Mouse (Mus musculus) midbrain, embryonic 14.5 days (tissue): ENCODE results near the gene Spata33. TPM values are rescaled to one million over a fixed set of nuclear protein-coding genes. Genes with fewer than 3 reads are reported as not detected.
"Not testable (repeated sequence)": the region's sequence is repeated elsewhere in the genome, so short reads cannot be mapped to it uniquely, and the experiment has no call there.

ENCODE experiments used
- ATAC-seq: fragments of 200-750 bp; cut with Nextera tagmentation; 2 replicates; pipeline ENCODE4 v1.8.0; 2017; ENCODE audit warnings: moderate number of reproducible peaks, moderate library complexity; ENCODE audit not compliant: low FRiP score, low TSS enrichment
- DNase-seq: peaks from one replicate; pipeline ENCODE4 v3.0.0-alpha.2; 2015
- H3K27ac ChIP-seq: fragments of 300-500 bp; sonication (generic); replicated peaks from 2 replicates; pipeline ENCODE4 v1.5.1; 2014; ENCODE audit warnings: mild to moderate bottlenecking, low read depth, low read length, moderate library complexity
- H3K27me3 ChIP-seq: fragments of 300-500 bp; sonication (generic); 2 replicates; pipeline ENCODE4 v1.6.1; 2014; ENCODE audit warnings: low read length, control low read depth, mixed read lengths; ENCODE audit not compliant: control insufficient read depth, insufficient read depth
- H3K36me3 ChIP-seq: fragments of 300-500 bp; sonication (generic); 2 replicates; pipeline ENCODE4 v1.6.1; 2014; ENCODE audit warnings: low read length, control low read depth; ENCODE audit not compliant: control insufficient read depth, insufficient read depth
- H3K4me1 ChIP-seq: fragments of 300-500 bp; sonication (generic); 2 replicates; pipeline ENCODE4 v1.6.1; 2014; ENCODE audit warnings: mild to moderate bottlenecking, antibody characterized with exemption, low read length, control low read depth; ENCODE audit not compliant: control insufficient read depth, insufficient read depth
- H3K4me2 ChIP-seq: fragments of 300-500 bp; sonication (generic); 2 replicates; pipeline ENCODE4 v1.6.1; 2014; ENCODE audit warnings: mild to moderate bottlenecking, low read length, moderate library complexity
- H3K4me3 ChIP-seq: fragments of 300-500 bp; sonication (generic); replicated peaks from 2 replicates; pipeline ENCODE4 v1.5.1; 2014; ENCODE audit warnings: low read depth, low read length
- H3K9ac ChIP-seq: fragments of 300-500 bp; sonication (generic); replicated peaks from 2 replicates; pipeline ENCODE4 v1.6.1; 2014; ENCODE audit warnings: mild to moderate bottlenecking, low read length, moderate library complexity
- H3K9me3 ChIP-seq: fragments of 300-500 bp; sonication (generic); 2 replicates; pipeline ENCODE4 v1.6.1; 2016; ENCODE audit warnings: low read length, control low read depth, mixed read lengths; ENCODE audit not compliant: control insufficient read depth
- WGBS: fragments of 180-500 bp; shearing (Covaris S2); extraction: QIAGEN DNeasy Blood & Tissue Kit; methylation state at CpG from one replicate; pipeline ENCODE4 v1.1.7; 2014; 5-methylcytosine and 5-hydroxymethylcytosine counted together
- polyA plus RNA-seq: library from polyadenylated mRNA; unstranded; fragments of >200 nt; fragmentation: Nextera tagmentation; extraction: Ambion mirVana; gene quantifications from 2 replicates; pipeline ENCODE4 v1.2.1, GENCODE M21; 2014

The Spata33 gene
- polyA plus RNA-seq, 1 experiment from 2014 or later: 6.9 TPM

GRCm38 (mm10) chr8:123250940-123251339 is 38.3 kb downstream of the Spata33 start:
- H3K36me3 ChIP-seq: peaks cover 56% of the 10 kb centered on the region
- 96% methylated on average over 5 of the region's 5 CpGs for WGBS
- no peak for DNase-seq

DNA sequence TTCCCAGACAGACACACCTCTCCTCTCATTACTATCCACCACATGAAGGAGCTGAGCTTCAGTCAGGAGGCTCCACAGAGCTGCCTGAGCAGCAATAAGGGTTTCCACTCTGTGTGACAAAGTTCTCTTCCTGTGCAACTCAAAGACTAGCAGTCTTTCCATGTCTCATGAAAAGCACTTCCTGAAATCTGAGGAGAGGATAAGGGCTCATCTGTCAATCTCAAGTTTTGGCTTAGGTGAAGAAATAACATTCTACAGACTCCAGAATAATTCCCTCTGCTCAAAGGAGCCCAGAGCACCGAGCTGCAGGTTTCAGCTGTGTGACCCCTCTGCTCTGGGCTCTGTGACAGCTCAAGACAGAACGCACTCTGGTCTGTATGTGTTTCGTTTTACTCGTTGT is 40.3 kb downstream of the Spata33 start:
- H3K27ac ChIP-seq: no peak overlapping the region
- H3K9ac ChIP-seq: peak overlapping the region; percentile 99
- no peak for DNase-seq
- H3K27me3 ChIP-seq: no peaks in the 10 kb centered on the region
- H3K9me3 ChIP-seq: no peaks in the 10 kb centered on the region
- peaks cover 54% of the 10 kb centered on the region for H3K36me3 ChIP-seq
- WGBS: 79% methylated on average over 4 of the region's 4 CpGs
- peak overlapping the region; percentile 85 for H3K4me2 ChIP-seq
- peaks cover 20% of the 10 kb centered on the region for H3K4me1 ChIP-seq
- peak overlapping the region; percentile 94 for H3K4me3 ChIP-seq
- no peak for ATAC-seq

More at GRCm38 (mm10) chr8:123250940-123251339, 38.3 kb downstream of the Spata33 start:
- Histone ChIP-seq H3K9me3 (no peaks in the 10 kb centered on the region), H3K4me2 (no peak overlapping the region), H3K27ac (no peak overlapping the region), H3K4me1 (peaks cover 19% of the 10 kb centered on the region), H3K9ac (no peak overlapping the region), H3K27me3 (no peaks in the 10 kb centered on the region), H3K4me3 (no peak overlapping the region)
- ATAC-seq: no peak

DNA sequence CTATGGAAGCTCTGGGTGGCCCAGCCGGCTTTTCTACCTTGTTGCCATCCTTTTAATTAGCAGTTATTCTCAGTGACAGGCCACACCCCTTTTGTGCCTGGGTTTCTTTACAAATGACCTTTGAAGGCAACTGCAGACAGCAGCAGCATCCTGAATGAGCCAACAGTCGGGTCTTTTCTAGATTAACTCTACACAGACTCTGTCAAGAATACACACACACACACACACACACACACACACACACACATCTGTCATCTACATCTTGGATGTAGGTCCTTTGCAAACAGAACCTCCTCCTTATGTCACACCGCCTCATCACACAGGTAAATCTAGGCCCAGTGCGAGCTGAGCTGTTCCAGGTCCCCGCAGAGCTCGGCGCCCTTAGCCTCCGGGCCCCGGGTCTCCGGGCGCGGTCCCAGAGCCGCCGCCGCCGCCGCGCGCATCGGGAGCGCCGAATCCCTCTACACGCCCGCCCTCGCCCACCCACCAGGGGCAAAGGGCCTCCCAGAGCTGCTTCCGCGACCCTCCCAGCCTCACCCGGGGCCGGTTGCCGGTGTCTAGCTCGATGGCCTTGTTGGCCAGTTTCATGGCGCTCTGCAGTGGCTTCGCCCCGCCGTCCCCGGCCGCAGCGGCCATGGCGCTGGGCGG is 40.9 kb downstream of the Spata33 start:
- ATAC-seq (0 out of 2 replicates have a peak, but pooled peaks have one; percentile 19), DNase-seq (no peak)
- no peaks in the 10 kb centered on the region for H3K27me3 ChIP-seq

DNA sequence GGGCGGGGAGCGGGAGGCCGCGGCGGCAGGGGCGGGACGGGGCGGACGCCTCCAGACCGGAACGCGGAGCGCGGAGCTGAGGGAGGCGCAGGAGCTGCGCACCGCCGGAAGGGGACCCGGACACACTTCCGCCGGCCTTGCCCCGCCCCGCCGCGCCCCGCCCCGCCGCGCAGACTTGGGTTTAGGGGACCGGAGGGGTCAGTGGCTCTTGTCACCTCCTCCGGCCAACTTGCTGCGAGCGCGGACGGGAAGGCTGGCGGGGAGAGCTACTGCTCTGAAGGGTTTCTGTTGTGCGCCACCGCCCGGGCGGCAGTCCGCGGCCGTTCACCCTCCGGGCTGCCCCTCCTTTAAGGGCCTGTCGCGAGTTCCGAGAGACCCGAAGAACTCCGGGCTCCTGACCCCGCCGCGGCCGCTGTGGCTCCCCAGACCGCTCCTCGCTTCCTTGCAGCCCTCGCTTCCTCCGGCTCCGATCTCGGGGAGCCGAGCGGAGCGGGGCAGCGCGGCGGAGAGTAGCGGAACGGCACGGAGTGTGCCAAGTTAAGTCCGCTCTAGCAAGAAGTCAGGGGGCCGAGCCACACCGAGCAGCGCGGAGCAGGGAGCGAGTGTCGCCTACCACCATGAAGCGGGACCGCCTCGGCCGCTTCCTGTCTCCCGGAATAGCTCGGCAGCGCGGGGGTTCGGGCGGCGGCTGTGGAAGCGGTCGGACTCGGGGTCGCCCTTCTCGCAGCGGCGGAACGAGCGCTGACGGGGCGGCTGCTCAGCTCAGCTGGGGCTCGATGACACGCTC is 41.7 kb downstream of the Spata33 start, which contains the start of the genes Zfp276 and Vps9d1:
Zfp276 (plus strand) TSS at position 97 of the 787 bp plus-strand sequence.
Vps9d1 (minus strand) TSS at position 250 of the 787 bp plus-strand sequence.
- Histone ChIP-seq H3K4me3 (peak within 1 kb of the TSS; percentile 94), H3K9ac (peak within 1 kb of the TSS; percentile 99), H3K9me3 (no peaks in the 10 kb centered on the region), H3K36me3 (peaks cover 54% of the 10 kb centered on the region), H3K4me2 (peak within 1 kb of the TSS; percentile 85), H3K4me1 (peaks cover 20% of the 10 kb centered on the region), H3K27me3 (no peaks in the 10 kb centered on the region), H3K27ac (peak within 1 kb of the TSS; percentile 91)
- WGBS: under 1% methylated on average over 99 of the region's 99 CpGs
- DNase-seq (peak; percentile 92), ATAC-seq (peak; percentile 91)

More for the DNA sequence above, 40.9 kb downstream of the Spata33 start:
- Histone ChIP-seq H3K36me3 (peaks cover 54% of the 10 kb centered on the region), H3K27ac (peak overlapping the region; percentile 91), H3K9ac (peak overlapping the region; percentile 99), H3K4me2 (peak overlapping the region; percentile 85), H3K4me1 (peaks cover 20% of the 10 kb centered on the region), H3K4me3 (peak overlapping the region; percentile 94), H3K9me3 (no peaks in the 10 kb centered on the region)
- under 1% methylated on average over 40 of the region's 40 CpGs for WGBS

GRCm38 (mm10) chr8:123255170-123255569 is 42.5 kb downstream of the Spata33 start:
- Histone ChIP-seq H3K27ac (no peak overlapping the region), H3K9ac (peak overlapping the region; percentile 99), H3K36me3 (peaks cover 56% of the 10 kb centered on the region), H3K4me2 (peak overlapping the region; percentile 85), H3K4me3 (peak overlapping the region; percentile 94), H3K27me3 (no peaks in the 10 kb centered on the region), H3K4me1 (peaks cover 20% of the 10 kb centered on the region), H3K9me3 (no peaks in the 10 kb centered on the region)
- 70% methylated on average over 6 of the region's 6 CpGs for WGBS
- DNase-seq (no peak), ATAC-seq (no peak)

DNA sequence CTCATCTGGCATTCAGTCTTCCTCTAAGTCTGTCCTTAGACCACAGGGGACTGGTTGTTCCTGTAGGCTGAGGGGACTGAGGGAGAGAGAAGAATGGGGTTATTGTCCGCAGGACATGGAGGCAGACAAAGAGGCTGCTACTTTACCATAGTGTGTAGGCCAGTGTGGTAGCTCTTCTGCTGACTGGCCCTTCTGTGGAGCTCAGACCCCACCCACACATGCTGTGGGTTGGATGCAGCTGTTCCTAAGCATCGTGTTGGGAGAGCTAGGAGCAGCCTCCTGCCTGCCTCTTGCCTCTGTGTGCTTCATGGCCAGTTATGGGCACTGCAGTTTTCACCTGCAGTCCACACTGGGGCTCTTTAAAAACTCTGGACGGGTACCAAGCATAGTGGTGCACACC is 44.5 kb downstream of the Spata33 start:
- Histone ChIP-seq H3K4me1 (peaks cover 20% of the 10 kb centered on the region), H3K9ac (no peak overlapping the region), H3K9me3 (no peaks in the 10 kb centered on the region), H3K27me3 (no peaks in the 10 kb centered on the region), H3K36me3 (peaks cover 51% of the 10 kb centered on the region), H3K4me3 (no peak overlapping the region), H3K27ac (no peak overlapping the region), H3K4me2 (no peak overlapping the region)
- no peak for DNase-seq
- WGBS: 84% methylated on average over 3 of the region's 3 CpGs
- no peak for ATAC-seq

GRCm38 (mm10) chr8:123257593-123257992 is 45.0 kb downstream of the Spata33 start:
- H3K36me3 ChIP-seq: peaks cover 54% of the 10 kb centered on the region
- not testable (repeated sequence) for H3K4me2 ChIP-seq, H3K27ac ChIP-seq, H3K4me3 ChIP-seq, H3K9me3 ChIP-seq, ATAC-seq, H3K9ac ChIP-seq, DNase-seq, H3K27me3 ChIP-seq
- peaks cover 20% of the 10 kb centered on the region for H3K4me1 ChIP-seq
- WGBS: 91% methylated on average over 8 of the region's 8 CpGs

DNA sequence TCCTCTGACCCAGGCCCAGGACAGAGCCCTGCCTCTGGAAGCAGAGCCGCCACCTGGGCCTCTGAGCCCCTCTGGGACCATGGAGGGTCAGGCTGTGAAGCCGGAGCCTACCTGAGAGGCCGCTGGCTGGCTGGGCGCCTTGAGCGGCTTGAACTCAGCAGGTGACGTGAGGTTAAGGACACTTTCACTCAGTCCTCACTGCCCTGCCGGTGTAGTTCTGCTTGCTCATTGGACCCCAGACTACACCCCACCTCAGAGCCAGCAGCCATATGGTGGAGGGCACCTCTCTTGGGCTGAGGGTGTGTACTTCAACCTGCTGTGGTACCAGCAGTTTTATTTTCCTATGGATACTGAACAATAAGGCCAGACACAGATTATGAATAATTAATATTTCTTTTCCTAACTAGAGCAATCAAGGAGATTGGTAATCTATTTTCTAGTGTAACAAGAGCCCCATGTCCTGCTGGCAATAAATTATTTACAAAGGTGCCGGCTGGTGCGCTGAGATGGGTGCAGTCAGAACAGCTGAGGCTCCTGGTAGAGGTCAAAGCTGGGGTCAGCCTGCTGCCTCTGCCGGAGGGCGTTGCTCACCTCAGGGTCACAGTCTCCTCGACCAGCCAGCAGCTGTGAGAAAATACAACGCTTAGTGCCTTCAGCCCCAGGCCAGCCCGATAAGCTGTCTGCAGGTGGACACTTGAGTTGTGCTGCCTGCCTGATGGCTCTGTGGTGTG is 55.5 kb downstream of the Spata33 start:
- 74% methylated on average over 14 of the region's 14 CpGs for WGBS
- DNase-seq: no peak
- peaks cover 81% of the 10 kb centered on the region for H3K36me3 ChIP-seq

More for the DNA sequence above, 55.5 kb downstream of the Spata33 start:
- Histone ChIP-seq H3K9me3 (no peaks in the 10 kb centered on the region), H3K4me2 (no peak overlapping the region), H3K4me3 (no peak overlapping the region), H3K9ac (no peak overlapping the region), H3K4me1 (no peaks in the 10 kb centered on the region), H3K27ac (no peak overlapping the region), H3K27me3 (no peaks in the 10 kb centered on the region)
- no peak for ATAC-seq
